Mouse (Mus musculus): ENCODE measurements around the gene Ccl17. TPM values are rescaled to one million over a fixed set of nuclear protein-coding genes. Genes with fewer than 3 reads are reported as not detected.
"Not testable (repeated sequence)": the region's sequence is repeated elsewhere in the genome, so short reads cannot be mapped to it uniquely, and the experiment has no call there.

Gene Ccl17
- total RNA-seq, 2 experiments from 2014 or later: 1.6 to 6.0 TPM

- no peak for ATAC-seq (replicated peaks; ENCODE audit: low FRiP score, low TSS enrichment, poor library complexity, severe bottlenecking)
Observed at GRCm38 (mm10) chr8:94820553-94820952, 10.3 kb downstream of the Ccl17 start.

- no peak for ATAC-seq (replicated peaks; ENCODE audit: low FRiP score, low TSS enrichment, poor library complexity, severe bottlenecking)
Observed at GRCm38 (mm10) chr8:94821381-94821780, 11.1 kb downstream of the Ccl17 start.

GRCm38 (mm10) chr8:94822637-94823560 lies 12.6 kb downstream of the Ccl17 start:
- peak; percentile 89 for ATAC-seq (replicated peaks; ENCODE audit: low FRiP score, low TSS enrichment, poor library complexity, severe bottlenecking)

- ATAC-seq (replicated peaks; ENCODE audit: low FRiP score, low TSS enrichment, poor library complexity, severe bottlenecking): no peak
Observed at GRCm38 (mm10) chr8:94825170-94825569, 14.9 kb downstream of the Ccl17 start.

- ATAC-seq (replicated peaks; ENCODE audit: low FRiP score, low TSS enrichment, poor library complexity, severe bottlenecking): no peak
Observed at GRCm38 (mm10) chr8:94826210-94826609, 16.0 kb downstream of the Ccl17 start.

GRCm38 (mm10) chr8:94828284-94828683 lies 18.0 kb downstream of the Ccl17 start:
- no peak for ATAC-seq (replicated peaks; ENCODE audit: low FRiP score, low TSS enrichment, poor library complexity, severe bottlenecking)

- ATAC-seq (replicated peaks; ENCODE audit: low FRiP score, low TSS enrichment, poor library complexity, severe bottlenecking): not testable (repeated sequence)
Observed at GRCm38 (mm10) chr8:94833901-94834405, 23.7 kb downstream of the Ccl17 start.

GRCm38 (mm10) chr8:94835751-94836150 lies 25.5 kb downstream of the Ccl17 start:
- ATAC-seq (replicated peaks; ENCODE audit: low FRiP score, low TSS enrichment, poor library complexity, severe bottlenecking): not testable (repeated sequence)

GRCm38 (mm10) chr8:94836456-94837240 lies 26.4 kb downstream of the Ccl17 start:
- ATAC-seq (replicated peaks; ENCODE audit: low FRiP score, low TSS enrichment, poor library complexity, severe bottlenecking): no peak

GRCm38 (mm10) chr8:94837662-94838574 lies 27.7 kb downstream of the Ccl17 start, which contains the start of the genes Coq9 and Ciapin1:
Gene Coq9 (plus strand): TSS chr8:94838321.
Gene Ciapin1 (minus strand): TSS chr8:94838358.
- peak; percentile 93 for ATAC-seq (replicated peaks; ENCODE audit: low FRiP score, low TSS enrichment, poor library complexity, severe bottlenecking)

GRCm38 (mm10) chr8:94838600-94838999 lies 28.3 kb downstream of the Ccl17 start:
- ATAC-seq (replicated peaks; ENCODE audit: low FRiP score, low TSS enrichment, poor library complexity, severe bottlenecking): peak; percentile 74

- ATAC-seq (replicated peaks; ENCODE audit: low FRiP score, low TSS enrichment, poor library complexity, severe bottlenecking): no peak
Observed at GRCm38 (mm10) chr8:94841183-94841582, 30.9 kb downstream of the Ccl17 start.

GRCm38 (mm10) chr8:94850049-94850448 lies 39.8 kb downstream of the Ccl17 start:
- no peak for ATAC-seq (replicated peaks; ENCODE audit: low FRiP score, low TSS enrichment, poor library complexity, severe bottlenecking)

GRCm38 (mm10) chr8:94854761-94855160 lies 44.5 kb downstream of the Ccl17 start:
- not testable (repeated sequence) for ATAC-seq (replicated peaks; ENCODE audit: low FRiP score, low TSS enrichment, poor library complexity, severe bottlenecking)

- no peak for ATAC-seq (replicated peaks; ENCODE audit: low FRiP score, low TSS enrichment, poor library complexity, severe bottlenecking)
Observed at GRCm38 (mm10) chr8:94857011-94857345, 46.7 kb downstream of the Ccl17 start.

- ATAC-seq (replicated peaks; ENCODE audit: low FRiP score, low TSS enrichment, poor library complexity, severe bottlenecking): peak; percentile 72
Observed at GRCm38 (mm10) chr8:94857346-94858173, 47.3 kb downstream of the Ccl17 start, which contains the start of gene Polr2c. Gene Polr2c (plus strand): TSS chr8:94857450.

- peak; percentile 50; the same call in 1 of the 2 replicates for ATAC-seq (replicated peaks; ENCODE audit: low FRiP score, low TSS enrichment, poor library complexity, severe bottlenecking)
Observed at GRCm38 (mm10) chr8:94861352-94861910, 51.2 kb downstream of the Ccl17 start.

Data from megakaryocyte-erythroid progenitor cell, adult 5-6 weeks (primary cell).